Mouse (Mus musculus): ENCODE measurements around the gene Gm20403. TPM values are rescaled to one million over a fixed set of nuclear protein-coding genes. Genes with fewer than 3 reads are reported as not detected.

Gene Gm20403
- polyA plus RNA-seq, 1 experiment = not detected

Other genes starting within 250 kb of the Gm20403 start
- 14.4 and 17.0 TPM in 2 replicates for gene Snx6, start 190.8 kb downstream of the Gm20403 start, polyA plus RNA-seq (2012; rRNA removed)
- gene Cfl2, start 123.7 kb downstream of the Gm20403 start, polyA plus RNA-seq (2012; rRNA removed) = 12.5 and 27.8 TPM in 2 replicates
- 2.7 and 5.5 TPM in 2 replicates for gene Baz1a, start 27.8 kb upstream of the Gm20403 start, polyA plus RNA-seq (2012; rRNA removed)
- gene 2700097O09Rik, start 93.6 kb upstream of the Gm20403 start, polyA plus RNA-seq (2012; rRNA removed) = 3.3 and 6.4 TPM in 2 replicates
- 16.7 and 21.0 TPM in 2 replicates for gene Srp54a, start 93.7 kb upstream of the Gm20403 start, polyA plus RNA-seq (2012; rRNA removed)
- gene Fam177a, start 137.9 kb upstream of the Gm20403 start, polyA plus RNA-seq (2012; rRNA removed) = 17.7 and 22.7 TPM in 2 replicates
- 15.9 and 27.4 TPM in 2 replicates for gene Srp54b, start 168.6 kb upstream of the Gm20403 start, polyA plus RNA-seq (2012; rRNA removed)
- not detected in 2 replicates for gene 1700047I17Rik2, start 213.1 kb upstream of the Gm20403 start, polyA plus RNA-seq (2012; rRNA removed)
- gene Srp54c, start 243.6 kb upstream of the Gm20403 start, polyA plus RNA-seq (2012; rRNA removed) = 5.4 and 7.9 TPM in 2 replicates

Measured in lung, adult 2 months (tissue).